Mouse (Mus musculus): ENCODE data around the gene Fkbp5. TPM values are rescaled to one million over a fixed set of nuclear protein-coding genes. Genes with fewer than 3 reads are reported as not detected.
"Not testable (repeated sequence)": the region's sequence is repeated elsewhere in the genome, so short reads cannot be mapped to it uniquely, and the experiment has no call there.

Fkbp5 gene
- polyA plus RNA-seq, 1 experiment from 2014 or later, result 37.9 TPM

GRCm38 (mm10) chr17:28362653-28363292 is 154.6 kb downstream of the Fkbp5 start:
- WGBS, result under 1% methylated on average over 25 of the region's 25 CpGs
- Histone ChIP-seq H3K36me3 (no peaks in the 10 kb centered on the region), H3K4me1 (replicated peaks) (peaks cover 40% of the 10 kb centered on the region), H3K27ac (peak overlapping the region; percentile 79), H3K4me3 (peak overlapping the region; percentile 56), H3K9me3 (no peaks in the 10 kb centered on the region), H3K27me3 (ENCODE audit: insufficient read depth, poor library complexity, severe bottlenecking) (peaks cover 93% of the 10 kb centered on the region)
- peak; percentile 52 for DNase-seq (ENCODE audit: low spot score)

GRCm38 (mm10) chr17:28361921-28362652 is 155.2 kb downstream of the Fkbp5 start:
- H3K36me3 ChIP-seq, result no peaks in the 10 kb centered on the region
- DNase-seq (ENCODE audit: low spot score), result no peak
- H3K27me3 ChIP-seq (ENCODE audit: insufficient read depth, poor library complexity, severe bottlenecking), result peaks cover 94% of the 10 kb centered on the region
- H3K27ac ChIP-seq, result peak overlapping the region; percentile 79; the same call in 1 of the 2 replicates
- 33% methylated on average over 11 of the region's 11 CpGs for WGBS
- H3K9me3 ChIP-seq, result no peaks in the 10 kb centered on the region
- H3K4me3 ChIP-seq, result peak overlapping the region; percentile 56
- peaks cover 40% of the 10 kb centered on the region for H3K4me1 ChIP-seq (replicated peaks)

GRCm38 (mm10) chr17:28360531-28361277 is 156.6 kb downstream of the Fkbp5 start:
- no peaks in the 10 kb centered on the region for H3K9me3 ChIP-seq
- H3K36me3 ChIP-seq, result no peaks in the 10 kb centered on the region
- H3K4me1 ChIP-seq (replicated peaks), result peaks cover 40% of the 10 kb centered on the region
- H3K27ac ChIP-seq, result no peak overlapping the region
- H3K27me3 ChIP-seq (ENCODE audit: insufficient read depth, poor library complexity, severe bottlenecking), result peaks cover 94% of the 10 kb centered on the region
- WGBS, result 85% methylated on average over 9 of the region's 9 CpGs
- no peak for DNase-seq (ENCODE audit: low spot score)
- H3K4me3 ChIP-seq, result no peak overlapping the region

- Histone ChIP-seq H3K27ac (peak overlapping the region; percentile 40; the same call in 1 of the 2 replicates), H3K4me1 (replicated peaks) (peaks cover 24% of the 10 kb centered on the region), H3K27me3 (ENCODE audit: insufficient read depth, poor library complexity, severe bottlenecking) (peaks cover 80% of the 10 kb centered on the region)
- H3K4me3 ChIP-seq; DNase-seq (ENCODE audit: low spot score); H3K9me3 ChIP-seq; H3K36me3 ChIP-seq: not testable (repeated sequence)
- WGBS, result 13% methylated on average over 24 of the region's 24 CpGs
Measured at GRCm38 (mm10) chr17:28358576-28359261, 158.6 kb downstream of the Fkbp5 start.

GRCm38 (mm10) chr17:28355871-28356270 is 161.5 kb downstream of the Fkbp5 start:
- Histone ChIP-seq H3K4me1 (replicated peaks) (peaks cover 26% of the 10 kb centered on the region), H3K27me3 (ENCODE audit: insufficient read depth, poor library complexity, severe bottlenecking) (peaks cover 78% of the 10 kb centered on the region)
- WGBS, result 89% methylated on average over 12 of the region's 12 CpGs

GRCm38 (mm10) chr17:28352018-28352417 is 165.3 kb downstream of the Fkbp5 start:
- Histone ChIP-seq H3K4me1 (replicated peaks) (peaks cover 56% of the 10 kb centered on the region), H3K27ac (peak overlapping the region; percentile 93), H3K27me3 (ENCODE audit: insufficient read depth, poor library complexity, severe bottlenecking) (peaks cover 65% of the 10 kb centered on the region), H3K9me3 (no peaks in the 10 kb centered on the region), H3K36me3 (no peaks in the 10 kb centered on the region), H3K4me3 (peak overlapping the region; percentile 81)
- DNase-seq (ENCODE audit: low spot score), result peak; percentile 46
- 7% methylated on average over 11 of the region's 11 CpGs for WGBS

More at GRCm38 (mm10) chr17:28355871-28356270, 161.5 kb downstream of the Fkbp5 start:
- H3K27ac ChIP-seq, result no peak overlapping the region
- DNase-seq (ENCODE audit: low spot score), result no peak
- H3K9me3 ChIP-seq, result no peaks in the 10 kb centered on the region
- H3K4me3 ChIP-seq, result no peak overlapping the region
- no peaks in the 10 kb centered on the region for H3K36me3 ChIP-seq

GRCm38 (mm10) chr17:28351353-28351890 is 165.9 kb downstream of the Fkbp5 start:
- Histone ChIP-seq H3K4me3 (peak overlapping the region; percentile 81), H3K27me3 (ENCODE audit: insufficient read depth, poor library complexity, severe bottlenecking) (peaks cover 63% of the 10 kb centered on the region), H3K9me3 (no peaks in the 10 kb centered on the region), H3K27ac (peak overlapping the region; percentile 93), H3K4me1 (replicated peaks) (peaks cover 61% of the 10 kb centered on the region), H3K36me3 (no peaks in the 10 kb centered on the region)
- under 1% methylated on average over 29 of the region's 29 CpGs for WGBS
- peak; percentile 51 for DNase-seq (ENCODE audit: low spot score)

GRCm38 (mm10) chr17:28350466-28351352 is 166.6 kb downstream of the Fkbp5 start, which contains the start of gene Tead3:
Tead3 (minus strand) TSS chr17:28350817.
- H3K9me3 ChIP-seq, result no peaks in the 10 kb centered on the region
- H3K36me3 ChIP-seq, result no peaks in the 10 kb centered on the region
- peak within 1 kb of the TSS; percentile 93 for H3K27ac ChIP-seq
- H3K27me3 ChIP-seq (ENCODE audit: insufficient read depth, poor library complexity, severe bottlenecking), result peaks cover 68% of the 10 kb centered on the region
- peak within 1 kb of the TSS; percentile 81 for H3K4me3 ChIP-seq
- peaks cover 68% of the 10 kb centered on the region for H3K4me1 ChIP-seq (replicated peaks)
- peak; percentile 88 for DNase-seq (ENCODE audit: low spot score)
- WGBS, result 1% methylated on average over 73 of the region's 73 CpGs

GRCm38 (mm10) chr17:28349901-28350465 is 167.3 kb downstream of the Fkbp5 start:
- WGBS, result under 1% methylated on average over 53 of the region's 54 CpGs
- Histone ChIP-seq H3K27ac (peak overlapping the region; percentile 93), H3K4me3 (peak overlapping the region; percentile 81), H3K4me1 (replicated peaks) (peaks cover 75% of the 10 kb centered on the region), H3K9me3 (no peaks in the 10 kb centered on the region), H3K27me3 (ENCODE audit: insufficient read depth, poor library complexity, severe bottlenecking) (peaks cover 75% of the 10 kb centered on the region), H3K36me3 (no peaks in the 10 kb centered on the region)
- no peak for DNase-seq (ENCODE audit: low spot score)

GRCm38 (mm10) chr17:28349264-28349880 is 168.0 kb downstream of the Fkbp5 start:
- Histone ChIP-seq H3K36me3 (no peaks in the 10 kb centered on the region), H3K4me3 (peak overlapping the region; percentile 81), H3K27me3 (ENCODE audit: insufficient read depth, poor library complexity, severe bottlenecking) (peaks cover 76% of the 10 kb centered on the region), H3K4me1 (replicated peaks) (peaks cover 81% of the 10 kb centered on the region), H3K9me3 (no peaks in the 10 kb centered on the region), H3K27ac (peak overlapping the region; percentile 93)
- 16% methylated on average over 13 of the region's 13 CpGs for WGBS
- DNase-seq (ENCODE audit: low spot score), result no peak

Measured in hindbrain, embryonic 10.5 days (tissue).